Mouse (Mus musculus) G1E (cell line): Measurements from ENCODE around the gene Jpt2.

Experiments
- CTCF ChIP-seq: IDR thresholded peaks from 2 replicates; pipeline ENCODE4 v1.5.1; 2012; ENCODE audit warnings: low read depth, low read length, inconsistent platforms, mixed read lengths
- GATA1 ChIP-seq: IDR thresholded peaks from 2 replicates; pipeline ENCODE4 v1.6.1; 2012; ENCODE audit warnings: borderline replicate concordance, low read length, inconsistent platforms, mixed read lengths
- POLR2AphosphoS5 ChIP-seq: IDR thresholded peaks from 2 replicates; pipeline ENCODE4 v1.6.1; 2012; ENCODE audit warnings: low read depth, low read length, inconsistent platforms; ENCODE audit not compliant: insufficient replicate concordance
- TAL1 ChIP-seq: conservative IDR thresholded peaks from 2 replicates; pipeline ENCODE4 v1.6.1; 2012; ENCODE audit warnings: low read depth, low read length, inconsistent platforms, mixed read lengths

DNA sequence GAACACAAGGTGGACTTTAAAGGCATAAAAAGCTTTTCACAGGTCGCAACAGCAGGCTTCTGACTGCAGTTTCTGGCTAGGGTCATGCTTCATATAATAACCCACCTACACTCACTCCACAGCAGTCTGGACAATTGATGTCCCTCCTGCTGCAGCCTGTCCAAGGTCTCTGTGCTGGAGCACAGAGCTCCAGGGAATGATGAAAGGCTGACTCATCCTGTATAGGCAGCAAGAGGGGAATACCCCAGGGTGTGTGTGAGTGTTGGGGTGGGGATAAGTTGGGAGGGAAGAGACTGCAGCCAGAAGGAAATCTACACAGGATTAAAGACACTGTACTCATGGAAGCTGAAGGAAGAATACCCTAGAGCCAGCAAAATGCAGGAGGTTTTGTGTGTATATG, 31.0 kb downstream of the Jpt2 start:
- no peak for TF ChIP-seq GATA1
- no peak for TF ChIP-seq CTCF
- no peak for TF ChIP-seq TAL1
- TF ChIP-seq POLR2AphosphoS5, result no peak
